ENCODE assay signal across 8 mouse cellular contexts in genomic region chr1:40324457-40324856, GRCm38 (mm10). TPM values are rescaled to one million over a fixed set of nuclear protein-coding genes. Genes with fewer than 3 reads are reported as not detected.
DNase-seq lines count a peak whose midpoint lies in the region; ATAC-seq lines count a peak whose summit lies in the region.

Gene Il1rl2, plus strand, starts transcription at chr1:40324610.

- peak within 1 kb of the TSS; percentile 29 for H3K4me3 ChIP-seq in forebrain, embryonic 14.5 days (ENCODE audit: low read depth, low read length)
- peak within 1 kb of the TSS; percentile 44 for H3K4me3 ChIP-seq in hindbrain, embryonic 16.5 days (ENCODE audit: low read length)
- H3K4me3 ChIP-seq in liver, embryonic 15.5 days (replicated peaks), result peak within 1 kb of the TSS; percentile 36
- peak within 1 kb of the TSS; percentile 27 for H3K4me3 ChIP-seq in neural tube, embryonic 11.5 days (ENCODE audit: low read depth, low read length)

- WGBS in forebrain, embryonic 14.5 days, result 37% methylated on average over 6 of the region's 6 CpGs
- WGBS in hindbrain, embryonic 16.5 days, result 46% methylated on average over 6 of the region's 6 CpGs
- 17% methylated on average over 6 of the region's 6 CpGs for WGBS in liver, embryonic 15.5 days (ENCODE audit: insufficient replicate concordance)
- 51% methylated on average over 6 of the region's 6 CpGs for WGBS in neural tube, embryonic 11.5 days

- peak; percentile 89 for DNase-seq in 3T3-L1 (ENCODE audit: low read depth, low spot score)
- peak; percentile 61 for DNase-seq in T-cell, adult 2 months (ENCODE audit: low spot score)
- no peak for DNase-seq in forebrain, embryonic 14.5 days (ENCODE audit: low spot score)
- peak; percentile 10 for DNase-seq in neural tube, embryonic 11.5 days (ENCODE audit: low spot score)
- DNase-seq in cerebellum, adult 9-11 months, result no peak
- no peak for DNase-seq in spleen, postnatal 4 days (ENCODE audit: low spot score in 2 of 2)

- H3K9me3 ChIP-seq in forebrain, embryonic 14.5 days (replicated peaks; ENCODE audit: control insufficient read depth, low read length), result no peaks in the 10 kb centered on the region
- no peaks in the 10 kb centered on the region for H3K9me3 ChIP-seq in hindbrain, embryonic 16.5 days (ENCODE audit: control insufficient read depth, low read length)
- no peaks in the 10 kb centered on the region for H3K9me3 ChIP-seq in liver, embryonic 15.5 days (replicated peaks)
- no peaks in the 10 kb centered on the region for H3K9me3 ChIP-seq in neural tube, embryonic 11.5 days (ENCODE audit: control insufficient read depth, low read length)

- peak within 1 kb of the TSS; percentile 35; the same call in 1 of the 2 replicates for H3K9ac ChIP-seq in forebrain, embryonic 14.5 days (ENCODE audit: low read length)
- H3K9ac ChIP-seq in hindbrain, embryonic 16.5 days (ENCODE audit: low read depth, low read length), result peak within 1 kb of the TSS; percentile 50; the same call in 1 of the 2 replicates
- H3K9ac ChIP-seq in liver, embryonic 15.5 days, result peak within 1 kb of the TSS; percentile 19; the same call in 1 of the 2 replicates
- no peak within 1 kb of the TSS for H3K9ac ChIP-seq in neural tube, embryonic 11.5 days (ENCODE audit: low read length)

- peaks cover 18% of the 10 kb centered on the region for H3K27me3 ChIP-seq in forebrain, embryonic 14.5 days (replicated peaks; ENCODE audit: control insufficient read depth, insufficient read depth, low read length)
- peaks cover 13% of the 10 kb centered on the region for H3K27me3 ChIP-seq in hindbrain, embryonic 16.5 days (replicated peaks; ENCODE audit: control insufficient read depth, insufficient read depth, low read length)
- H3K27me3 ChIP-seq in liver, embryonic 15.5 days, result peaks cover 19% of the 10 kb centered on the region
- peaks cover 21% of the 10 kb centered on the region for H3K27me3 ChIP-seq in neural tube, embryonic 11.5 days (ENCODE audit: control insufficient read depth, insufficient read depth, low read length)

- H3K4me1 ChIP-seq in forebrain, embryonic 14.5 days (ENCODE audit: control insufficient read depth, insufficient read depth, low read length), result 0 out of 2 replicates have a peak, but pooled peaks cover 5% of the 10 kb centered on the region
- H3K4me1 ChIP-seq in hindbrain, embryonic 16.5 days (ENCODE audit: control insufficient read depth, insufficient read depth, low read depth, low read length), result peaks cover 9% of the 10 kb centered on the region; the same call in 1 of the 2 replicates
- H3K4me1 ChIP-seq in liver, embryonic 15.5 days (replicated peaks), result peaks cover 41% of the 10 kb centered on the region
- H3K4me1 ChIP-seq in neural tube, embryonic 11.5 days (ENCODE audit: control insufficient read depth, insufficient read depth, low read length), result peaks cover 7% of the 10 kb centered on the region; the same call in 1 of the 2 replicates

- no peaks in the 10 kb centered on the region for H3K36me3 ChIP-seq in forebrain, embryonic 14.5 days (ENCODE audit: control insufficient read depth, insufficient read depth, low read length)
- no peaks in the 10 kb centered on the region for H3K36me3 ChIP-seq in hindbrain, embryonic 16.5 days (ENCODE audit: control insufficient read depth, insufficient read depth, low read length)
- H3K36me3 ChIP-seq in liver, embryonic 15.5 days (replicated peaks), result no peaks in the 10 kb centered on the region
- H3K36me3 ChIP-seq in neural tube, embryonic 11.5 days (ENCODE audit: control insufficient read depth, insufficient read depth, low read length), result no peaks in the 10 kb centered on the region

- ATAC-seq in forebrain, embryonic 14.5 days, result no peak
- no peak for ATAC-seq in hindbrain, embryonic 16.5 days
- no peak for ATAC-seq in liver, embryonic 15.5 days (ENCODE audit: insufficient read depth)
- no peak for ATAC-seq in neural tube, embryonic 11.5 days (ENCODE audit: insufficient read depth, low FRiP score, low TSS enrichment)

- H3K27ac ChIP-seq in forebrain, embryonic 14.5 days (ENCODE audit: low read depth, low read length), result no peak within 1 kb of the TSS
- H3K27ac ChIP-seq in hindbrain, embryonic 16.5 days (ENCODE audit: low read depth, low read length), result no peak within 1 kb of the TSS
- no peak within 1 kb of the TSS for H3K27ac ChIP-seq in liver, embryonic 15.5 days (replicated peaks)
- no peak within 1 kb of the TSS for H3K27ac ChIP-seq in neural tube, embryonic 11.5 days (ENCODE audit: low read depth, low read length)

- peak within 1 kb of the TSS; percentile 58 for H3K4me2 ChIP-seq in forebrain, embryonic 14.5 days (ENCODE audit: low read length)
- peak within 1 kb of the TSS; percentile 90 for H3K4me2 ChIP-seq in hindbrain, embryonic 16.5 days (ENCODE audit: low read length)
- H3K4me2 ChIP-seq in liver, embryonic 15.5 days, result peak within 1 kb of the TSS; percentile 74
- peak within 1 kb of the TSS; percentile 56 for H3K4me2 ChIP-seq in neural tube, embryonic 11.5 days (ENCODE audit: low read depth)

RNA-seq across cellular contexts. Expression of gene Il1rl2, which starts in this region (rescaled TPM):
- polyA plus RNA-seq in forebrain, embryonic 14.5 days (2014; fragmentation: Nextera tagmentation; extraction: Ambion mirVana), result 0.70 and 0.85 TPM in 2 replicates
- 0.79 and 1.1 TPM in 2 replicates for polyA plus RNA-seq in hindbrain, embryonic 16.5 days (2015; fragmentation: Nextera tagmentation; extraction: Ambion mirVana)
- 1.1 and 1.5 TPM in 2 replicates for polyA plus RNA-seq in liver, embryonic 15.5 days (2015; fragmentation: Nextera tagmentation; extraction: Ambion mirVana)
- polyA plus RNA-seq in neural tube, embryonic 11.5 days (2014; fragmentation: Nextera tagmentation; extraction: Ambion mirVana), result 1.2 and 1.4 TPM in 2 replicates

Comparison
In these comparisons a context has a peak if more than half of its experiments do, and no peak if none do; other contexts are left out.
1. DNase-seq: peak in 3T3-L1 (single experiment), T-cell, adult 2 months (single experiment) and neural tube, embryonic 11.5 days (single experiment); none in forebrain, embryonic 14.5 days (single experiment), cerebellum, adult 9-11 months (single experiment) and spleen, postnatal 4 days (0 of 2).
2. Peak in every context shown above with its lines, with median percentiles within 50 percentile points of each other: H3K4me2 ChIP-seq and H3K4me3 ChIP-seq.